Mouse (Mus musculus): Measurements from ENCODE around the gene Ube4a. TPM values are rescaled to one million over a fixed set of nuclear protein-coding genes. Genes with fewer than 3 reads are reported as not detected.

Ube4a gene
- polyA plus RNA-seq, 1 experiment, result 13.3 TPM

GRCm38 (mm10) chr9:44879694-44880271, 85.6 kb downstream of the Ube4a start:
- no peak for TF ChIP-seq REST (IDR thresholded peaks at IDR 0.05; ENCODE audit: insufficient read depth, insufficient read length)
- peak in 1 of 3 experiments; percentile 25 for TF ChIP-seq MYOG (IDR thresholded peaks at IDR 0.05; ENCODE audit: control insufficient read depth in 1 of 3, insufficient read depth in 1 of 3, insufficient read length in 2 of 3, low read depth in 2 of 3)
- TF ChIP-seq TCF12 (IDR thresholded peaks at IDR 0.05; ENCODE audit: insufficient read depth, poor library complexity, severe bottlenecking), result no peak
- TF ChIP-seq MYOD1 (IDR thresholded peaks at IDR 0.05; ENCODE audit: control insufficient read depth in 1 of 3, insufficient read length in 2 of 3, low read depth in 2 of 3), result peak in 1 of 3 experiments; percentile 9
- peak overlapping the region; percentile 81 for H3ac ChIP-seq (ENCODE audit: control insufficient read depth, insufficient read length)
- peak overlapping the region; percentile 94 for H3K4me2 ChIP-seq (ENCODE audit: low read depth)
- H3K27me3 ChIP-seq (ENCODE audit: control insufficient read depth, insufficient read depth, insufficient read length), result no peaks in the 10 kb centered on the region
- H3K79me2 ChIP-seq (ENCODE audit: control insufficient read depth, insufficient read depth), result peaks cover 58% of the 10 kb centered on the region
- peaks cover 10% of the 10 kb centered on the region for H3K36me3 ChIP-seq (ENCODE audit: control insufficient read depth, insufficient read depth)
- peak overlapping the region; percentile 68 for H3K4me3 ChIP-seq

GRCm38 (mm10) chr9:44878776-44879500, 86.5 kb downstream of the Ube4a start:
- Histone ChIP-seq H3K4me2 (ENCODE audit: low read depth) (peak overlapping the region; percentile 94), H3K27me3 (ENCODE audit: control insufficient read depth, insufficient read depth, insufficient read length) (no peaks in the 10 kb centered on the region), H3K36me3 (ENCODE audit: control insufficient read depth, insufficient read depth) (peaks cover 10% of the 10 kb centered on the region), H3ac (ENCODE audit: control insufficient read depth, insufficient read length) (no peak overlapping the region), H3K79me2 (ENCODE audit: control insufficient read depth, insufficient read depth) (peaks cover 66% of the 10 kb centered on the region), H3K4me3 (peak overlapping the region; percentile 68)
- TF ChIP-seq MYOD1 (IDR thresholded peaks at IDR 0.05; ENCODE audit: control insufficient read depth in 1 of 3, insufficient read length in 2 of 3, low read depth in 2 of 3), result no peak

GRCm38 (mm10) chr9:44877686-44878085, 87.7 kb downstream of the Ube4a start:
- TF ChIP-seq MYOD1 (IDR thresholded peaks at IDR 0.05; ENCODE audit: control insufficient read depth in 1 of 3, insufficient read length in 2 of 3, low read depth in 2 of 3) (no peak), TCF3 (IDR thresholded peaks at IDR 0.05; ENCODE audit: insufficient read length, low read depth) (no peak), SRF (IDR thresholded peaks at IDR 0.05; ENCODE audit: control insufficient read depth, insufficient read length, low read depth) (no peak), TCF12 (IDR thresholded peaks at IDR 0.05; ENCODE audit: insufficient read depth, poor library complexity, severe bottlenecking) (no peak), E2F4 (IDR thresholded peaks at IDR 0.05; ENCODE audit: insufficient read depth) (no peak), POLR2A (IDR thresholded peaks at IDR 0.05; ENCODE audit: insufficient read length, low read depth) (no peak), POLR2AphosphoS2 (IDR thresholded peaks at IDR 0.05; ENCODE audit: insufficient read length, low read depth) (no peak), USF1 (IDR thresholded peaks at IDR 0.05; ENCODE audit: low read depth) (no peak), MAX (IDR thresholded peaks at IDR 0.05; ENCODE audit: low read depth) (no peak), CEBPB (IDR thresholded peaks at IDR 0.05; ENCODE audit: insufficient read depth, poor library complexity, severe bottlenecking) (no peak), MYOG (IDR thresholded peaks at IDR 0.05; ENCODE audit: control insufficient read depth in 1 of 3, insufficient read depth in 1 of 3, insufficient read length in 2 of 3, low read depth in 2 of 3) (no peak), REST (IDR thresholded peaks at IDR 0.05; ENCODE audit: insufficient read depth, insufficient read length) (no peak)

GRCm38 (mm10) chr9:44875476-44875875, 89.9 kb downstream of the Ube4a start:
- TF ChIP-seq REST (IDR thresholded peaks at IDR 0.05; ENCODE audit: insufficient read depth, insufficient read length), result no peak
- TF ChIP-seq E2F4 (IDR thresholded peaks at IDR 0.05; ENCODE audit: insufficient read depth), result no peak
- peak in 2 of 3 experiments; percentile 37 to 41 for TF ChIP-seq MYOG (IDR thresholded peaks at IDR 0.05; ENCODE audit: control insufficient read depth in 1 of 3, insufficient read depth in 1 of 3, insufficient read length in 2 of 3, low read depth in 2 of 3)
- TF ChIP-seq CEBPB (IDR thresholded peaks at IDR 0.05; ENCODE audit: insufficient read depth, poor library complexity, severe bottlenecking), result no peak
- TF ChIP-seq SRF (IDR thresholded peaks at IDR 0.05; ENCODE audit: control insufficient read depth, insufficient read length, low read depth), result no peak
- TF ChIP-seq TCF3 (IDR thresholded peaks at IDR 0.05; ENCODE audit: insufficient read length, low read depth), result no peak
- TF ChIP-seq MYOD1 (IDR thresholded peaks at IDR 0.05; ENCODE audit: control insufficient read depth in 1 of 3, insufficient read length in 2 of 3, low read depth in 2 of 3), result peak in 1 of 3 experiments; percentile 54
- H3K79me2 ChIP-seq (ENCODE audit: control insufficient read depth, insufficient read depth), result peaks cover 97% of the 10 kb centered on the region
- H3K36me3 ChIP-seq (ENCODE audit: control insufficient read depth, insufficient read depth), result peaks cover 10% of the 10 kb centered on the region
- H3K4me3 ChIP-seq, result no peak overlapping the region
- H3K27me3 ChIP-seq (ENCODE audit: control insufficient read depth, insufficient read depth, insufficient read length), result no peaks in the 10 kb centered on the region
- H3K4me2 ChIP-seq (ENCODE audit: low read depth), result no peak overlapping the region
- H3ac ChIP-seq (ENCODE audit: control insufficient read depth, insufficient read length), result no peak overlapping the region

More at GRCm38 (mm10) chr9:44877686-44878085, 87.7 kb downstream of the Ube4a start:
- H3K4me3 ChIP-seq, result no peak overlapping the region
- peaks cover 79% of the 10 kb centered on the region for H3K79me2 ChIP-seq (ENCODE audit: control insufficient read depth, insufficient read depth)
- H3K27me3 ChIP-seq (ENCODE audit: control insufficient read depth, insufficient read depth, insufficient read length), result no peaks in the 10 kb centered on the region
- peaks cover 10% of the 10 kb centered on the region for H3K36me3 ChIP-seq (ENCODE audit: control insufficient read depth, insufficient read depth)
- no peak overlapping the region for H3ac ChIP-seq (ENCODE audit: control insufficient read depth, insufficient read length)
- no peak overlapping the region for H3K4me2 ChIP-seq (ENCODE audit: low read depth)

GRCm38 (mm10) chr9:44874198-44874597, 91.2 kb downstream of the Ube4a start:
- TF ChIP-seq MYOD1 (IDR thresholded peaks at IDR 0.05; ENCODE audit: control insufficient read depth in 1 of 3, insufficient read length in 2 of 3, low read depth in 2 of 3) (no peak), SRF (IDR thresholded peaks at IDR 0.05; ENCODE audit: control insufficient read depth, insufficient read length, low read depth) (no peak), POLR2A (IDR thresholded peaks at IDR 0.05; ENCODE audit: insufficient read length, low read depth) (no peak), TCF3 (IDR thresholded peaks at IDR 0.05; ENCODE audit: insufficient read length, low read depth) (no peak), CEBPB (IDR thresholded peaks at IDR 0.05; ENCODE audit: insufficient read depth, poor library complexity, severe bottlenecking) (no peak), REST (IDR thresholded peaks at IDR 0.05; ENCODE audit: insufficient read depth, insufficient read length) (no peak), POLR2AphosphoS2 (IDR thresholded peaks at IDR 0.05; ENCODE audit: insufficient read length, low read depth) (no peak), MYOG (IDR thresholded peaks at IDR 0.05; ENCODE audit: control insufficient read depth in 1 of 3, insufficient read depth in 1 of 3, insufficient read length in 2 of 3, low read depth in 2 of 3) (no peak), TCF12 (IDR thresholded peaks at IDR 0.05; ENCODE audit: insufficient read depth, poor library complexity, severe bottlenecking) (no peak), E2F4 (IDR thresholded peaks at IDR 0.05; ENCODE audit: insufficient read depth) (no peak), USF1 (IDR thresholded peaks at IDR 0.05; ENCODE audit: low read depth) (no peak), MAX (IDR thresholded peaks at IDR 0.05; ENCODE audit: low read depth) (no peak)
- Histone ChIP-seq H3K79me2 (ENCODE audit: control insufficient read depth, insufficient read depth) (peaks cover 98% of the 10 kb centered on the region), H3K27me3 (ENCODE audit: control insufficient read depth, insufficient read depth, insufficient read length) (no peaks in the 10 kb centered on the region), H3K36me3 (ENCODE audit: control insufficient read depth, insufficient read depth) (peaks cover 10% of the 10 kb centered on the region), H3K4me3 (no peak overlapping the region), H3ac (ENCODE audit: control insufficient read depth, insufficient read length) (no peak overlapping the region), H3K4me2 (ENCODE audit: low read depth) (no peak overlapping the region)

Measured in myocyte (in vitro differentiated cells).